Mouse (Mus musculus) hindbrain, postnatal 0 days (tissue): ENCODE data around the gene Srp68. TPM values are rescaled to one million over a fixed set of nuclear protein-coding genes. Genes with fewer than 3 reads are reported as not detected.
A peak's percentile ranks its signal among the peaks of the same experiment; 100 is the strongest.

Source experiments
- ATAC-seq: fragments of 200-750 bp; cut with Nextera tagmentation; 2 replicates; pipeline ENCODE4 v1.8.0; 2017; ENCODE audit warnings: mild to moderate bottlenecking, moderate TSS enrichment, moderate library complexity
- DNase-seq: peaks from one replicate; pipeline ENCODE4 v3.0.0-alpha.2; 2015; ENCODE audit warnings: low spot score
- H3K27ac ChIP-seq: fragments of 300-500 bp; sonication (generic); 2 replicates; pipeline ENCODE4 v1.5.1; 2014; ENCODE audit warnings: mild to moderate bottlenecking
- H3K27me3 ChIP-seq: fragments of 300-500 bp; sonication (generic); 2 replicates; pipeline ENCODE4 v1.6.1; 2014; ENCODE audit warnings: low read length, mixed read lengths; ENCODE audit not compliant: insufficient read depth
- H3K36me3 ChIP-seq: fragments of 300-500 bp; sonication (generic); 2 replicates; pipeline ENCODE4 v1.6.1; 2014; ENCODE audit warnings: low read length, mixed read lengths; ENCODE audit not compliant: insufficient read depth
- H3K4me1 ChIP-seq: fragments of 300-500 bp; sonication (generic); 2 replicates; pipeline ENCODE4 v1.6.1; 2014; ENCODE audit warnings: antibody characterized with exemption, low read length, mixed read lengths; ENCODE audit not compliant: insufficient read depth
- H3K4me2 ChIP-seq: fragments of 300-500 bp; sonication (generic); 2 replicates; pipeline ENCODE4 v1.6.1; 2014; ENCODE audit warnings: low read depth, mild to moderate bottlenecking, low read length, moderate library complexity, mixed read lengths
- H3K4me3 ChIP-seq: fragments of 300-500 bp; sonication (generic); 2 replicates; pipeline ENCODE4 v1.5.1; 2014; ENCODE audit warnings: low read length
- H3K9ac ChIP-seq: fragments of 300-500 bp; sonication (generic); replicated peaks from 2 replicates; pipeline ENCODE4 v1.6.1; 2014; ENCODE audit warnings: mild to moderate bottlenecking, low read length, moderate library complexity, mixed read lengths
- H3K9me3 ChIP-seq: fragments of 300-500 bp; sonication (generic); 2 replicates; pipeline ENCODE4 v1.6.1; 2016; ENCODE audit warnings: low read length, mixed read lengths
- CTCF ChIP-seq: IDR thresholded peaks from 2 replicates; pipeline ENCODE4 v1.5.1; 2016; ENCODE audit warnings: antibody characterized with exemption, control low read depth, low read depth
- WGBS: fragments of 180-500 bp; shearing (Covaris S2); extraction: QIAGEN DNeasy Blood & Tissue Kit; methylation state at CpG from one replicate; pipeline ENCODE4 v1.1.7; 2014; 5-methylcytosine and 5-hydroxymethylcytosine counted together
- polyA plus RNA-seq: library from polyadenylated mRNA; unstranded; fragments of >200 nt; fragmentation: Nextera tagmentation; extraction: Ambion mirVana; gene quantifications from 2 replicates; pipeline ENCODE4 v1.2.1, GENCODE M21; 2015
- total RNA-seq: library from RNA; depleted of rRNA; stranded (reverse); fragments of >200 nt; gene quantifications from 2 replicates; pipeline ENCODE4 v1.2.3, GENCODE M21; 2014; rRNA removed

Gene Srp68
- total RNA-seq: 18.3 and 22.5 TPM in 2 replicates
- 50.4 and 50.8 TPM in 2 replicates for polyA plus RNA-seq

DNA sequence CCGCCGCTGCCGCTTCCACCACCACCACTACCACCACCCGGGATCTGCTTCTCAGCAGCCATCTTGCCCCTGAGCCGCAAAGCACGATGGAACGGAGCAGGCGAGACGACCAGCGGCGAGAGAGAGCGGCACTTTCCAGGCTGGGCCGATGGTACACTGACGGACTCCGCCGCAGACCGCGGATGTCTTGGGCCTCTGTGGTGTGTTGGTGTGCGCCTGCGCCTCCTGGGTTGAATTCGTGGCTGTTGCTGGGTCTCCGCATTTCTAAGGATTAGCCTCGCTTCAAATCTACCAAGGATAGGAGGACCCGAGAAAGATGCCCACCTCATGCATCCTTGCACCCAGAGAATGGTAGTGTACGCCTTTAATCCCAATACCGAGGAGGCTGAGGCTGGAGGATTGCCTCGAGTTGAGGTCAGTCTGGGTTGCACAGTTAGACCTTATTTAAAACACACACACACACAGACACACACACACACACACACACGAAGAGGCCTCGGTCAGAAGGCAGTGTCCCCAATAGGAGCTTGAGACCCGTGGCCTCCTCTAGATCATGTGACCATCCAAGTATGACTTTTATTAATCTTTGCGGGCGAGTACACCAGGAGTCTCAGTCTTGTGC is at the start of gene Srp68:
Gene Srp68, minus strand, starts transcription at position 173 of the 622 bp plus-strand sequence.
- TF ChIP-seq CTCF: peak; percentile 57
- Histone ChIP-seq H3K27ac (peak within 1 kb of the TSS; percentile 93), H3K36me3 (peaks cover 20% of the 10 kb centered on the region), H3K4me2 (peak within 1 kb of the TSS; percentile 90), H3K9me3 (no peaks in the 10 kb centered on the region), H3K4me1 (peaks cover 13% of the 10 kb centered on the region), H3K27me3 (no peaks in the 10 kb centered on the region), H3K4me3 (peak within 1 kb of the TSS; percentile 96), H3K9ac (peak within 1 kb of the TSS; percentile 91)
- 2% methylated on average over 32 of the region's 32 CpGs for WGBS
- DNase-seq: peak; percentile 97
- peak; percentile 99 for ATAC-seq

DNA sequence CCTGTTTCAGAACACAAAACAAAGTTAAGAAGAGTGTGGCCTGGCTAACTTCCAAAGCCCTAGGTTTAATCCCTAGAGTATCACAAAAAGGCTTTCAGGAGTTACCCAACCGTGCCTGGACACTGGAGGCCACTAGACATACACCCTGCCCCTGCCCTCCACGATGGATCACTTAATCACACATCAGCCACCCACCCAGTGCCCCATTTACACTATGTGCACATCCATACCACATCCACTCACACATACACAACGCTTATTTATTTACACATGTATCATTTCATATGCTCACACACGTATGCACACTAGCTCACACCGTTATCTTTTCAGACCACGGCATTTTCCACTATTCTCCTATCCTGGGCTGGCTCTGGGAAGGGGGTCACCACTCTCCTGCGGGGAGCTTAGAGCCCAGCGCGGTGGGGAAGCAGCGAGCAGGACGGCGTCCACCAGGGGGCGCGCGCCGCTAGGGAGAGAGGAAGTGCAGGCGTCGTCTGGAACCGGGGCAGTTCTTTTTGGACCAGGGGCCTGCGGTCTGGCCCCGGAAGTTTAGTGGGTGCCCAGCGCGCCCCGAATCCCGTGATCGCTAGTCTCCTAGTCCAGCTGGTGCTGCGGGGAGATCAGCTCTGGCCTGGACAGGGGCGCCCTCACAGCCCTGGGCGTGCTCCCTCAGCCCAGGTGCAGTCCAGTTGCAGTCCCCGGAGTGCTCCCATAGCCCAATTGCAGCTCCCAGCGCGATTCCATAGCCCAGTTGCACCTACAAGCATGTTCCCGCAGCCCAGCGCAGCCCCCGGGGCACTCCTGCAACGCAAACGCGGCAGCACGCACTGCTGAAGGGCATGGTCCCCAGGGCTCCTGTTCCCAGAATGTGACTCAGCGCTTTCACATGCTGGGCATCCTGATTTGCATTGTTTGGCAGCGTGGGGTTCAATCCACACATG is 45.0 kb upstream of the Srp68 start:
- ATAC-seq (peak; percentile 86; the same call in 1 of the 2 replicates), DNase-seq (peak; percentile 84)
- peaks cover 6% of the 10 kb centered on the region; the same call in 1 of the 2 replicates for H3K4me1 ChIP-seq
- no peaks in the 10 kb centered on the region for H3K27me3 ChIP-seq
- H3K36me3 ChIP-seq: no peaks in the 10 kb centered on the region
- H3K4me3 ChIP-seq: peak overlapping the region; percentile 32
- 2% methylated on average over 40 of the region's 41 CpGs for WGBS
- peak overlapping the region; percentile 76 for H3K4me2 ChIP-seq
- no peaks in the 10 kb centered on the region for H3K9me3 ChIP-seq
- TF ChIP-seq CTCF: peak; percentile 98
- peak overlapping the region; percentile 33 for H3K9ac ChIP-seq
- H3K27ac ChIP-seq: no peak overlapping the region

DNA sequence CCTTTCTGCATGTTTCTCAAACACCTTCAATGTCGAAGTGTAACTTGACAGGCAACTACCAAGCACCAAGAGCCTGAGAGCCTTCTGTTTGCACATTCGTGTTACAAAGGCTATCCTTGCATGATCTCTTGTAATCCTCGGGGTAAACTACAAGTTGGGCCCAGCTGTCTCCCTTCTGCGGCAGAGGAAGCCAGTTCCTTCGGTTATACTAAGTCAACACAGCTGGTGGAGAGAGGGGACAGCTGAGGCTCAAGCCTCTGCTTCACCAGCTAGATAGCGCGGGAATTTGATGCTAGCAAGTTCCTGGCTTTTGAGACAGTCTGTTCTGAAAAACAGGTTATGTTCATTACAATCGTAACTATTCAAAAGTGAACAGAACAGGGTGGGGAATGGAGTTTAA is 38.3 kb upstream of the Srp68 start:
- no peak overlapping the region for H3K27ac ChIP-seq
- no peak overlapping the region for H3K4me3 ChIP-seq
- no peaks in the 10 kb centered on the region for H3K9me3 ChIP-seq
- no peak overlapping the region for H3K4me2 ChIP-seq
- no peaks in the 10 kb centered on the region for H3K27me3 ChIP-seq
- ATAC-seq: no peak
- H3K36me3 ChIP-seq: no peaks in the 10 kb centered on the region
- WGBS: 58% methylated on average over 8 of the region's 8 CpGs
- DNase-seq: no peak
- no peak for TF ChIP-seq CTCF
- H3K9ac ChIP-seq: no peak overlapping the region
- no peaks in the 10 kb centered on the region for H3K4me1 ChIP-seq

DNA sequence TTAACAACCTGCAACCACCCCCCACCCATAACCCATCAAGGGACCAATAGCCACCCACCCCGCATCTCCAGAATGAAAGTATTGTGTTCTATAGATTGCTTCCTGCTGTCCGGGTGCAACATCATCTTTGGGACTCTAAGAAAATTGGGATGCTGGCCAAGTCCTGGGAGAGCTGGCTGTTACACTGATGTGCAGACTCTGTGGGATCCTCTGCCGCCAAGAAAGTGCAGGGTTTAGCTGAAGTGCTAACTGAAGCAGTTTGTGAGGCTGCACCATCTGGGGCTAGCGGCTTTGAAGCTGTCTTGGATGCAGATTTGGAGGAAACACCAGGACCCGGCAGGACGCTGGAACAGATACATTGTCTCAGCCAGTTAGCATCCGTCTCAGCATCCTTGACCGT is 37.2 kb upstream of the Srp68 start:
- no peaks in the 10 kb centered on the region for H3K27me3 ChIP-seq
- no peak for ATAC-seq
- TF ChIP-seq CTCF: no peak
- no peak overlapping the region for H3K4me3 ChIP-seq
- H3K9ac ChIP-seq: no peak overlapping the region
- DNase-seq: peak; percentile 70
- H3K36me3 ChIP-seq: no peaks in the 10 kb centered on the region
- H3K4me1 ChIP-seq: peaks cover 4% of the 10 kb centered on the region; the same call in 1 of the 2 replicates
- no peak overlapping the region for H3K27ac ChIP-seq
- no peaks in the 10 kb centered on the region for H3K9me3 ChIP-seq
- 22% methylated on average over 8 of the region's 8 CpGs for WGBS
- no peak overlapping the region for H3K4me2 ChIP-seq

DNA sequence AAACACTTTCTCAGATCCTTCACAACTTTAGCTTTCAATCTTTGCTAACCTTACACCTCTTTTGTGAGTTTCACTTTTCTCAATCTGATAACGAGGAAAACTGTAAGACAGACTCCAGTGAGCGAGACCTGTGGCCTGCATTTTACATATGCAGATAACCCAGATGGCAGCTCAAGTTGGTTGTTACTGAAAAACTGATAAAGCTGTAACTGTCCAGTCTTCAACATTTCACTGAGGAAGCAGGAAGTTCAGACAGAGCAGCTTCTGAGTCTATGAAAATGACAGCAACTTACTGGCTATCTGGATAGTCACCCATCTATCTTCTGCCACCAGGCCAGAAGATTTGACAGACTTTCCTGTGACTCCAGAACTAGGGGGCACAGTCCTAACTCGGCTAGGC is 35.6 kb upstream of the Srp68 start:
- peaks cover 3% of the 10 kb centered on the region; the same call in 1 of the 2 replicates for H3K36me3 ChIP-seq
- WGBS: 78% methylated on average over 3 of the region's 3 CpGs
- ATAC-seq (no peak), DNase-seq (no peak)
- peaks cover 4% of the 10 kb centered on the region; the same call in 1 of the 2 replicates for H3K4me1 ChIP-seq
- TF ChIP-seq CTCF: no peak
- H3K4me3 ChIP-seq: no peak overlapping the region
- H3K4me2 ChIP-seq: no peak overlapping the region
- H3K27me3 ChIP-seq: no peaks in the 10 kb centered on the region
- H3K9me3 ChIP-seq: no peaks in the 10 kb centered on the region
- no peak overlapping the region for H3K9ac ChIP-seq
- no peak overlapping the region for H3K27ac ChIP-seq

DNA sequence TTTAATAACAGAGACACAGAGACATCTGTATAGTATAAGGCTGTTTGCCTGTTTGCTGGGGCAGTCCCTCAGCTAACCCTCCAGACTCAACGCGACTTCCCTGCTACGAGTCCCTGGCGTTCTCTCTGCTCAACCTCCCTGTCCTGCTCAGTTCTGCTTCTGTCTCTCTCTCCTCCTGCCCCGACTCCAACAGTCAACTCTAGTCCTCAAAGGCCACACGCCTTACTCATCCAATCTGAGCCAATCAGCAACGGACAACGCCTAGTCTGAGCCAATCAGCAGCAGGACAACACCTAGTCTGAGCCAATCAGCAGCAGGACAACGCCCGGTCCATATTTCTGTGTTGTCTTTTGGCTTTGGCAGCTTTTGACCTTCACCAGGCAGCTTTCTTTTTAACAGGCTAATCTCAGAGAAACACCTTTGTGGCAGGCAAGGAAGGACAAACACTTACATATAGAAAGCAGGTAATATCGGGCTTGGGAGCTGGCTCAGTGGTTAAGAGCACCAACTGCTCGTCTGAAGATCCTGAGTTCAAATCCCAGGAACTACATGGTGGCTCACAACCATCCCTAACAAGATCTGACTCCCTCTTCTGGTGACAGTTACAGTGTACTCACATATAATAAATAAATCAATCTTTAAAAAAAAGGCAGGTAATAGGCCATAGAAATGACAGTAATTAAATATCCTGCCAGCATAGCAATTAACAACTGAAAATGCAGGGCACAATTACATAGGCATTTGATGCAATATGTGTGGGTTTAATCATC is 33.9 kb upstream of the Srp68 start:
- no peak for DNase-seq
- Histone ChIP-seq H3K36me3 (peaks cover 15% of the 10 kb centered on the region; the same call in 1 of the 2 replicates), H3K27me3 (no peaks in the 10 kb centered on the region), H3K9me3 (no peaks in the 10 kb centered on the region), H3K9ac (no peak overlapping the region), H3K4me2 (no peak overlapping the region), H3K27ac (no peak overlapping the region), H3K4me3 (no peak overlapping the region), H3K4me1 (peaks cover 4% of the 10 kb centered on the region; the same call in 1 of the 2 replicates)
- ATAC-seq: no peak
- WGBS: 96% methylated on average over 12 of the region's 12 CpGs
- TF ChIP-seq CTCF: 0 out of 2 replicates have a peak, but pooled peaks have one; percentile 2
